Mouse (Mus musculus) olfactory bulb, adult 2 months (tissue): ENCODE measurements around the gene Exph5.

Experiments
- CTCF ChIP-seq: fragments of 200-500 bp; IDR thresholded peaks from 2 replicates; pipeline ENCODE4 v1.5.1; 2012; ENCODE audit warnings: low read depth, mild to moderate bottlenecking, low read length, moderate library complexity; ENCODE audit not compliant: insufficient read depth
- POLR2A ChIP-seq: fragments of 200-500 bp; IDR thresholded peaks from 2 replicates; pipeline ENCODE4 v1.6.1; 2012; ENCODE audit warnings: mild to moderate bottlenecking, low read depth, low read length, moderate library complexity; ENCODE audit not compliant: insufficient read depth

DNA sequence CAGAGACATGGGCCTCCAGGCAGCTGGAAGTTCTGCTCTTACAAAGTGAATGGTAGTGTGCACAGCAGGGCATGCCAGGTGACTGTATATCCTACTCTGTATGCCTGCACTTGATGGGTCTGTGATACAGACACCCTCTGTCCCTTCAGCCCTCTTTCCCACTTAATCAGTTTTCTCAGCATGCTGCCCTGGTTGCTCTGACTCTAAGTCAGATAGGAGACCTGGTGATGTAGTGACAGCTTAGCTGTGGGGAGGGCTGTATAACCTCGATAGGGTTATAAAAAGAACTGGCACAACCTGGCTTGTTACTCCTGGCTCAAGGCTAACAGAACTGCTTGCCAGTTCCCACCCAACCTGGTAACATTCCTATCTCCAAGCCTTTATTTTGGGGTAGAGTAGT is 47.7 kb downstream of the Exph5 start:
- TF ChIP-seq POLR2A = no peak
- TF ChIP-seq CTCF = no peak
